Comparison of ENCODE assay signal across 33 mouse cellular contexts in the genomic region with DNA sequence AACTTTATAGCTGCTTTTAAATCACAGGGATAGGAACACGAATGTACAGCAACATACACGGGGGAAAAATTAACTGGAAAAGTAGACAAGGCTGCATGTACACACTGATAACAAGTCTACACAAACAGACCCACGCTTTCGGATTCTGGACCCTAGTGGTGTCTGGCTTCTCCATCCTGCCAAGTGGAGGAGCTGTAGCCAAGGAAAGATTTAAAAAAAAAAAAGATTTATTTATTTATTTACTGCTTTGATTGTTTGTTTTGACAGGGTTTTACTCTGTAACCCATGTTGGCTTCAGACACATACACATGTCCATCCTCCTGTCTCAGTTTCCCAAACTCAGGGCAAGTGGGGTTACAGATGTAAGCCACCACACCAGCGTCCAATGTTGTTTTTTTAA. TPM values are rescaled to one million over a fixed set of nuclear protein-coding genes. Genes with fewer than 3 reads are reported as not detected.
DNase-seq lines count a peak whose midpoint lies in the region; ATAC-seq and TF ChIP-seq lines count a peak whose summit lies in the region.
"Had no signal": no experiment of that assay in that cellular context is flagged by ENCODE, and none has a peak within 500 bp of the region (broad histone marks: within the 10 kb centered on the region; RNA-seq: fewer than 3 reads in every experiment).

No protein-coding gene starts in this region.

- no peaks in the 10 kb centered on the region for H3K9me3 ChIP-seq in kidney, embryonic 16.5 days (ENCODE audit: low read length)
- H3K9me3 ChIP-seq in lung, embryonic 14.5 days (ENCODE audit: low read depth, low read length), result no peaks in the 10 kb centered on the region
- H3K9me3 ChIP-seq: embryonic facial prominence, embryonic 10.5 days; embryonic facial prominence, embryonic 13.5 days; forebrain, embryonic 12.5 days; forebrain, embryonic 15.5 days; hindbrain, embryonic 12.5 days; hindbrain, embryonic 15.5 days had no signal

- TF ChIP-seq CTCF in lung, embryonic 14.5 days (IDR thresholded peaks at IDR 0.05; ENCODE audit: low read depth), result no peak
- TF ChIP-seq CTCF in lung, adult 2 months (IDR thresholded peaks at IDR 0.05; ENCODE audit: insufficient read depth, low read length), result no peak
- no peak for TF ChIP-seq CTCF in thymus, adult 2 months (IDR thresholded peaks at IDR 0.05; ENCODE audit: borderline replicate concordance, control insufficient read depth, extremely low read depth, insufficient read depth, low read length, poor library complexity)

- TF ChIP-seq POLR2A in lung, adult 2 months (IDR thresholded peaks at IDR 0.05; ENCODE audit: borderline replicate concordance, extremely low read depth, low read depth, low read length), result no peak
- TF ChIP-seq POLR2A in thymus, adult 2 months (IDR thresholded peaks at IDR 0.05; ENCODE audit: control insufficient read depth, extremely low read depth, insufficient read depth, low read length, poor library complexity), result no peak

- no peak overlapping the region for H3K9ac ChIP-seq in kidney, embryonic 16.5 days (replicated peaks; ENCODE audit: low read length)
- H3K9ac ChIP-seq in lung, embryonic 14.5 days, result no peak overlapping the region
- H3K9ac ChIP-seq: embryonic facial prominence, embryonic 13.5 days; forebrain, embryonic 12.5 days; forebrain, embryonic 15.5 days; hindbrain, embryonic 12.5 days; hindbrain, embryonic 15.5 days had no signal

- no peaks in the 10 kb centered on the region for H3K36me3 ChIP-seq in kidney, embryonic 16.5 days (ENCODE audit: insufficient read depth, low read length)
- H3K36me3 ChIP-seq in lung, embryonic 14.5 days (ENCODE audit: insufficient read depth), result no peaks in the 10 kb centered on the region
- H3K36me3 ChIP-seq in thymus, adult 2 months (ENCODE audit: control insufficient read depth, insufficient read depth, low read length), result no peaks in the 10 kb centered on the region
- H3K36me3 ChIP-seq: embryonic facial prominence, embryonic 10.5 days; embryonic facial prominence, embryonic 13.5 days; forebrain, embryonic 12.5 days; forebrain, embryonic 15.5 days; hindbrain, embryonic 12.5 days; hindbrain, embryonic 15.5 days had no signal

- no peak for ATAC-seq in kidney, embryonic 16.5 days (ENCODE audit: low FRiP score, low TSS enrichment)
- no peak for ATAC-seq in lung, embryonic 14.5 days (ENCODE audit: insufficient read depth)
- ATAC-seq: forebrain, embryonic 15.5 days had no signal

- H3K4me1 ChIP-seq in kidney, embryonic 16.5 days (ENCODE audit: insufficient read depth, low read length), result peaks cover 19% of the 10 kb centered on the region
- H3K4me1 ChIP-seq in lung, embryonic 14.5 days (ENCODE audit: insufficient read depth), result no peaks in the 10 kb centered on the region
- H3K4me1 ChIP-seq in lung, adult 2 months (ENCODE audit: control insufficient read depth, insufficient read depth, low read length), result no peaks in the 10 kb centered on the region
- H3K4me1 ChIP-seq in thymus, adult 2 months (replicated peaks; ENCODE audit: control insufficient read depth, insufficient read depth, low read length), result peaks cover 18% of the 10 kb centered on the region
- H3K4me1 ChIP-seq: embryonic facial prominence, embryonic 13.5 days; forebrain, embryonic 12.5 days; forebrain, embryonic 15.5 days; hindbrain, embryonic 12.5 days; hindbrain, embryonic 15.5 days had no signal

- no peak for DNase-seq in kidney, postnatal 4 days
- DNase-seq in lung, embryonic 14.5 days, result peak; percentile 34
- no peak for DNase-seq in lung, adult 2 months
- peak; percentile 65 for DNase-seq in A20 (ENCODE audit: low read depth, low spot score)
- peak; percentile 18 to 21 for DNase-seq in B cell, adult 2 months
- DNase-seq in thymus, adult 2 months, result no peak
- DNase-seq in layer of hippocampus, postnatal 25 days (ENCODE audit: extremely low spot score in 1 of 2, low spot score in 1 of 2), result no peak
- DNase-seq: adrenal gland, adult 2 months; adrenal gland, postnatal 14 days; cerebellum, adult 11-12 months; cerebellum, adult 8-10 months; cerebellum, postnatal 10 days; cerebellum, postnatal 36 days; embryo, embryonic 11 days; gastrocnemius, postnatal 10 days had no signal

- H3K4me3 ChIP-seq in kidney, embryonic 16.5 days (ENCODE audit: low read length), result no peak overlapping the region
- no peak overlapping the region for H3K4me3 ChIP-seq in lung, embryonic 14.5 days (ENCODE audit: low read depth, low read length)
- H3K4me3 ChIP-seq in lung, adult 2 months (replicated peaks; ENCODE audit: extremely low read depth, low read depth, low read length), result no peak overlapping the region
- H3K4me3 ChIP-seq in thymus, adult 2 months (ENCODE audit: control insufficient read depth, insufficient read depth, low read length), result no peak overlapping the region
- H3K4me3 ChIP-seq: embryonic facial prominence, embryonic 10.5 days; embryonic facial prominence, embryonic 13.5 days; erythroblast, embryonic 14.5 days; forebrain, embryonic 12.5 days; forebrain, embryonic 15.5 days; hindbrain, embryonic 12.5 days; hindbrain, embryonic 15.5 days had no signal

- H3K27ac ChIP-seq in kidney, embryonic 16.5 days (ENCODE audit: low read length), result no peak overlapping the region
- no peak overlapping the region for H3K27ac ChIP-seq in lung, embryonic 14.5 days (ENCODE audit: low read depth)
- H3K27ac ChIP-seq in thymus, adult 2 months (ENCODE audit: control insufficient read depth, insufficient read depth, low read length), result no peak overlapping the region
- H3K27ac ChIP-seq: embryonic facial prominence, embryonic 10.5 days; embryonic facial prominence, embryonic 13.5 days; forebrain, embryonic 12.5 days; forebrain, embryonic 15.5 days; hindbrain, embryonic 12.5 days; hindbrain, embryonic 15.5 days had no signal

- H3K27me3 ChIP-seq in kidney, embryonic 16.5 days (ENCODE audit: insufficient read depth, low read length), result no peaks in the 10 kb centered on the region
- no peaks in the 10 kb centered on the region for H3K27me3 ChIP-seq in lung, embryonic 14.5 days (ENCODE audit: insufficient read depth, low read length)
- no peaks in the 10 kb centered on the region for H3K27me3 ChIP-seq in thymus, adult 2 months (ENCODE audit: control insufficient read depth, insufficient read depth, low read length)
- H3K27me3 ChIP-seq: embryonic facial prominence, embryonic 13.5 days; forebrain, embryonic 12.5 days; forebrain, embryonic 15.5 days; hindbrain, embryonic 12.5 days; hindbrain, embryonic 15.5 days had no signal

- 44% methylated on average over 5 of the region's 5 CpGs for WGBS in kidney, embryonic 16.5 days
- 38% methylated on average over 5 of the region's 5 CpGs for WGBS in lung, embryonic 14.5 days
- 52% methylated on average over 5 of the region's 5 CpGs for WGBS in lung, adult 2 months
- 86% methylated on average over 5 of the region's 5 CpGs for WGBS in thymus, adult 2 months

- H3K4me2 ChIP-seq in kidney, embryonic 16.5 days (replicated peaks; ENCODE audit: low read depth, low read length), result peak overlapping the region; percentile 4; the same call in 1 of the 2 replicates
- H3K4me2 ChIP-seq in lung, embryonic 14.5 days, result no peak overlapping the region
- H3K4me2 ChIP-seq: embryonic facial prominence, embryonic 13.5 days; forebrain, embryonic 12.5 days; forebrain, embryonic 15.5 days; heart, embryonic 11.5 days; hindbrain, embryonic 12.5 days; hindbrain, embryonic 15.5 days had no signal

RNA-seq across cellular contexts. Expression of a gene that starts 5.8 kb away (rescaled TPM):
- polyA plus RNA-seq in kidney, embryonic 16.5 days (2015; fragmentation: Nextera tagmentation; extraction: Ambion mirVana), result not detected in 2 replicates
- not detected in 2 replicates for polyA plus RNA-seq in lung, embryonic 14.5 days (2014; fragmentation: Nextera tagmentation; extraction: Ambion mirVana)
- polyA plus RNA-seq in lung, adult 2 months (2012; rRNA removed), result 0.19 and 0.28 TPM in 2 replicates
- polyA plus RNA-seq in thymus, adult 2 months (2012; rRNA removed), result 0.74 and 1.7 TPM in 2 replicates
- not detected for total RNA-seq in layer of hippocampus, postnatal 25 days (2021)
- total RNA-seq: adrenal gland, adult 2 months; adrenal gland, postnatal 14 days; gastrocnemius, postnatal 10 days; gastrocnemius, postnatal 4 days; heart, adult 8-10 months; heart, postnatal 25 days; hematopoietic stem cell, adult 5-6 weeks; MEL had no signal
- polyA plus RNA-seq: adrenal gland, adult 2 months; brain, embryonic 14.5 days; cortical plate, adult 2 months; embryonic facial prominence, embryonic 10.5 days; embryonic facial prominence, embryonic 13.5 days; erythroblast, embryonic 14.5 days; forebrain, embryonic 12.5 days; forebrain, embryonic 15.5 days; heart, embryonic 11.5 days; heart, embryonic 14.5 days; heart, postnatal 0 days; hindbrain, embryonic 12.5 days; hindbrain, embryonic 15.5 days had no signal

RNA-seq across cellular contexts. Expression of a gene that starts 7.1 kb away (rescaled TPM):
- polyA plus RNA-seq in kidney, embryonic 16.5 days (2015; fragmentation: Nextera tagmentation; extraction: Ambion mirVana), result 6.9 and 7.2 TPM in 2 replicates
- polyA plus RNA-seq in lung, embryonic 14.5 days (2014; fragmentation: Nextera tagmentation; extraction: Ambion mirVana), result 2.5 and 3.4 TPM in 2 replicates
- polyA plus RNA-seq in lung, adult 2 months (2012; rRNA removed), result 25.7 and 45.9 TPM in 2 replicates
- 33.2 and 39.6 TPM in 2 replicates for polyA plus RNA-seq in thymus, adult 2 months (2012; rRNA removed)
- under 1 TPM in 1 of 2 experiments, not detected in 1; 0.31 TPM for total RNA-seq in layer of hippocampus, postnatal 25 days (2021)

RNA-seq across cellular contexts. Expression of a gene that starts 31.0 kb away (rescaled TPM):
- polyA plus RNA-seq in kidney, embryonic 16.5 days (2015; fragmentation: Nextera tagmentation; extraction: Ambion mirVana), result 0.81 and 1.0 TPM in 2 replicates
- polyA plus RNA-seq in lung, embryonic 14.5 days (2014; fragmentation: Nextera tagmentation; extraction: Ambion mirVana), result 0.18 and 0.39 TPM in 2 replicates
- polyA plus RNA-seq in lung, adult 2 months (2012; rRNA removed), result 0.05 and 0.06 TPM in 2 replicates
- 0.42 and 0.47 TPM in 2 replicates for polyA plus RNA-seq in thymus, adult 2 months (2012; rRNA removed)
- under 1 TPM; 0.19 to 0.22 TPM for total RNA-seq in layer of hippocampus, postnatal 25 days (2021)
- total RNA-seq: heart, postnatal 25 days had no signal
- polyA plus RNA-seq: adrenal gland, adult 2 months; erythroblast, embryonic 14.5 days; heart, postnatal 0 days had no signal

RNA-seq across cellular contexts. Expression of a gene that starts 34.7 kb away (rescaled TPM):
- 55.0 and 59.0 TPM in 2 replicates for polyA plus RNA-seq in kidney, embryonic 16.5 days (2015; fragmentation: Nextera tagmentation; extraction: Ambion mirVana)
- 81.2 and 91.0 TPM in 2 replicates for polyA plus RNA-seq in lung, embryonic 14.5 days (2014; fragmentation: Nextera tagmentation; extraction: Ambion mirVana)
- 107 and 125 TPM in 2 replicates for polyA plus RNA-seq in lung, adult 2 months (2012; rRNA removed)
- 552 and 570 TPM in 2 replicates for polyA plus RNA-seq in thymus, adult 2 months (2012; rRNA removed)
- 10 to 100 TPM; 24.7 to 26.1 TPM for total RNA-seq in layer of hippocampus, postnatal 25 days (2021)

RNA-seq across cellular contexts. Expression of a gene that starts 45.7 kb away (rescaled TPM):
- polyA plus RNA-seq in kidney, embryonic 16.5 days (2015; fragmentation: Nextera tagmentation; extraction: Ambion mirVana), result 0.41 and 0.47 TPM in 2 replicates
- 0.05 and 0.24 TPM in 2 replicates for polyA plus RNA-seq in lung, embryonic 14.5 days (2014; fragmentation: Nextera tagmentation; extraction: Ambion mirVana)
- polyA plus RNA-seq in lung, adult 2 months (2012; rRNA removed), result 1.1 and 4.2 TPM in 2 replicates
- polyA plus RNA-seq in thymus, adult 2 months (2012; rRNA removed), result 0.92 and 1.2 TPM in 2 replicates
- under 1 TPM in 1 of 2 experiments, not detected in 1; 0.05 TPM for total RNA-seq in layer of hippocampus, postnatal 25 days (2021)
- total RNA-seq: hematopoietic stem cell, adult 5-6 weeks had no signal
- polyA plus RNA-seq: erythroblast, embryonic 14.5 days; forebrain, embryonic 15.5 days; hindbrain, embryonic 12.5 days; hindbrain, embryonic 15.5 days had no signal

Comparison
In these comparisons a context has a peak if more than half of its experiments do, and no peak if none do; other contexts are left out.
1. DNase-seq: peak in lung, embryonic 14.5 days (single experiment), A20 (single experiment) and B cell, adult 2 months (2 of 2); none in kidney, postnatal 4 days (0 of 2), lung, adult 2 months (single experiment), thymus, adult 2 months (single experiment) and layer of hippocampus, postnatal 25 days (0 of 2).